Mouse (Mus musculus) heart, embryonic 13.5 days (tissue): ENCODE measurements around the gene Tcl1b5. TPM values are rescaled to one million over a fixed set of nuclear protein-coding genes. Genes with fewer than 3 reads are reported as not detected.
"Not testable (repeated sequence)": the region's sequence is repeated elsewhere in the genome, so short reads cannot be mapped to it uniquely, and the experiment has no call there.

Experiments
- ATAC-seq: fragments of 200-750 bp; cut with Nextera tagmentation; 2 replicates; pipeline ENCODE4 v1.8.0; 2017; ENCODE audit warnings: moderate TSS enrichment; ENCODE audit not compliant: insufficient number of reproducible peaks, low FRiP score, low TSS enrichment; ENCODE audit errors: extremely low read depth
- H3K27ac ChIP-seq: fragments of 300-500 bp; sonication (generic); replicated peaks from 2 replicates; pipeline ENCODE4 v1.5.1; 2015; ENCODE audit warnings: moderate library complexity, mild to moderate bottlenecking, inconsistent platforms
- H3K27me3 ChIP-seq: fragments of 300-500 bp; sonication (generic); replicated peaks from 2 replicates; pipeline ENCODE4 v1.6.1; 2015; ENCODE audit warnings: mild to moderate bottlenecking, inconsistent platforms
- H3K36me3 ChIP-seq: fragments of 300-500 bp; sonication (generic); 2 replicates; pipeline ENCODE4 v1.6.1; 2015; ENCODE audit warnings: mild to moderate bottlenecking, inconsistent platforms
- H3K4me1 ChIP-seq: fragments of 300-500 bp; sonication (generic); 2 replicates; pipeline ENCODE4 v1.6.1; 2015; ENCODE audit warnings: inconsistent platforms
- H3K4me2 ChIP-seq: fragments of 300-500 bp; sonication (generic); 2 replicates; pipeline ENCODE4 v1.6.1; 2015; ENCODE audit warnings: inconsistent platforms, mild to moderate bottlenecking, moderate library complexity
- H3K4me3 ChIP-seq: fragments of 300-500 bp; sonication (generic); 2 replicates; pipeline ENCODE4 v1.5.1; 2015; ENCODE audit warnings: moderate library complexity, mild to moderate bottlenecking, inconsistent platforms
- H3K9ac ChIP-seq: fragments of 300-500 bp; sonication (generic); 2 replicates; pipeline ENCODE4 v1.6.1; 2015; ENCODE audit warnings: inconsistent platforms, mild to moderate bottlenecking, moderate library complexity
- H3K9me3 ChIP-seq: fragments of 300-500 bp; sonication (generic); 2 replicates; pipeline ENCODE4 v1.6.1; 2016; ENCODE audit warnings: inconsistent platforms
- WGBS: fragments of 180-500 bp; shearing (Covaris S2); methylation state at CpG from one replicate; pipeline ENCODE4 v1.1.7; 2015; ENCODE audit warnings: mixed read lengths; 5-methylcytosine and 5-hydroxymethylcytosine counted together
- polyA plus RNA-seq: library from polyadenylated mRNA; unstranded; fragments of >200 nt; fragmentation: Nextera tagmentation; extraction: Ambion mirVana; gene quantifications from 2 replicates; pipeline ENCODE4 v1.2.1, GENCODE M21; 2015

The Tcl1b5 gene
- polyA plus RNA-seq, 1 experiment from 2014 or later = not detected

DNA sequence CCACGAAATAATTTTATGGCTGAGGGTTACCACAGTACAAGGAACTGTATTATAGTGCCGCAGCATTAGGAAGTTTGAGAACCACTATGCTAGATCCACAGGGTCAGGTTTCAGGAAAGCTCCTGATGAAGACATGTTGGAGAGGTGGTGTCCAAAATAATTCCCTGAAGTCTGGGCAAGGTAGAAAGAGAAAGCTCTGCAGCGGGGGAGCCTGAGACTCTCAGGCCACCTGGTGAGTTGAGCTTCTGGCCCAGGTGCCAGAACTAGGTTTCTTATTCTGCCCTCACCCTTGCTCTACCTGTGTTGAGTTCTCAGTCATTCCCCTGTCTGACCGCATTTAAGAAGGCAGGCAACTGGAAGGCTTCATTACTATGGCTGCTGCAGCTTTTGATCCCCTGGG, 16.8 kb upstream of the Tcl1b5 start, which contains the start of gene Tcl1b1:
Gene Tcl1b1 (plus strand): TSS at position 301 of the 400 bp plus-strand sequence.
- Histone ChIP-seq H3K4me1 (no peaks in the 10 kb centered on the region), H3K9ac (no peak within 1 kb of the TSS), H3K4me3 (no peak within 1 kb of the TSS), H3K27me3 (no peaks in the 10 kb centered on the region), H3K27ac (no peak within 1 kb of the TSS), H3K4me2 (no peak within 1 kb of the TSS), H3K36me3 (no peaks in the 10 kb centered on the region), H3K9me3 (no peaks in the 10 kb centered on the region)
- no peak for ATAC-seq
- 71% methylated on average over 4 of the region's 4 CpGs for WGBS

DNA sequence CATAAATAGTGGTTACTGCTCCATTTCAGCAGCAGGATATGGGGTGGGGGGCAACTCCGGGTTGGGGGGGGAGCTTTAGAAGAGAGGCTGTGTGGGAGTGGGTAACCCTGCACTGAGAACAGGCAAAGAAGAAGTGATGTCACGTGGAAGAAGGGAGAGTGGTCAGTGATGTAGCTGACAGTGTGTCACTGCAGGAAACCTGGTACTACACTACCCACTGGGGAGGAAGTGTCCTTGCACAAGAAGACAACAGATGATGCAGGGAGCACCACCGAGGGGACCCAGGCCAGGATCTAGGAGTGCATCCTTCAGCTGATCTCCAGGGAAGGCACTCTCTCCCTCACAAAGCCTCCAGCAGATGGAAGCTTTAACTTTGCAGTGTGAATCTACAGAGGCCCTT, 9.4 kb upstream of the Tcl1b5 start:
- WGBS = 60% methylated on average over 3 of the region's 3 CpGs
- H3K4me2 ChIP-seq = no peak overlapping the region
- no peak for ATAC-seq

DNA sequence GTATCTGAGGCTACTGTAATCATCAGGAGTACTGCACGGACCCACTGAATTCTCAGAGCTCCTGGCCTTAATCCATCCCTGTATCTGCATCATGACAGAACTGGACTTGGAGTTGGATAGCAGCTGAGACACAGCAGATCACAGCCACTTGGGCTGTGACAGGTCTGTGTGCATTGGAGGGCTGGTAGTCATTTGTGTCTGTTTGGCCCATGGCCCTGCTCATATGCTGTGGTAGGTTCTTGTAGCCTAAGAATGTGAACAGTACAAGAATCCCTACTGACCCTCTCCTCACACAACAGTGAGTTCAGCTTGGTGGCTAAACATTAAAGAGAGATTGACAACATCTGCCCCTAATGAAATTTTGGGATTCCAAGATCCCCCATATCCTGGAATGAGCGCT, 2.8 kb upstream of the Tcl1b5 start:
- ATAC-seq = no peak
- Histone ChIP-seq H3K27me3 (no peaks in the 10 kb centered on the region), H3K9me3 (no peaks in the 10 kb centered on the region), H3K27ac (no peak overlapping the region), H3K36me3 (no peaks in the 10 kb centered on the region), H3K4me2 (no peak overlapping the region), H3K4me3 (no peak overlapping the region), H3K4me1 (no peaks in the 10 kb centered on the region), H3K9ac (no peak overlapping the region)
- WGBS = 58% methylated on average over 2 of the region's 2 CpGs

More for the DNA sequence above, 9.4 kb upstream of the Tcl1b5 start:
- no peak overlapping the region for H3K4me3 ChIP-seq
- no peak overlapping the region for H3K27ac ChIP-seq
- H3K9me3 ChIP-seq = no peaks in the 10 kb centered on the region
- no peaks in the 10 kb centered on the region for H3K36me3 ChIP-seq
- no peaks in the 10 kb centered on the region for H3K27me3 ChIP-seq
- no peak overlapping the region for H3K9ac ChIP-seq
- H3K4me1 ChIP-seq = no peaks in the 10 kb centered on the region

GRCm38 (mm10) chr12:105174318-105174717, 1.8 kb upstream of the Tcl1b5 start:
- H3K4me1 ChIP-seq, H3K4me2 ChIP-seq, H3K36me3 ChIP-seq, ATAC-seq, H3K4me3 ChIP-seq, H3K9me3 ChIP-seq, H3K27me3 ChIP-seq, H3K27ac ChIP-seq, H3K9ac ChIP-seq: not testable (repeated sequence)
- 21% methylated on average over 2 of the region's 2 CpGs for WGBS

- not testable (repeated sequence) for ATAC-seq, H3K4me1 ChIP-seq, H3K4me2 ChIP-seq, H3K9ac ChIP-seq, H3K36me3 ChIP-seq, H3K27ac ChIP-seq, H3K4me3 ChIP-seq, H3K9me3 ChIP-seq, H3K27me3 ChIP-seq
- WGBS = 60% methylated on average over 4 of the region's 4 CpGs
Measured at GRCm38 (mm10) chr12:105181040-105181644, 5.0 kb downstream of the Tcl1b5 start.

DNA sequence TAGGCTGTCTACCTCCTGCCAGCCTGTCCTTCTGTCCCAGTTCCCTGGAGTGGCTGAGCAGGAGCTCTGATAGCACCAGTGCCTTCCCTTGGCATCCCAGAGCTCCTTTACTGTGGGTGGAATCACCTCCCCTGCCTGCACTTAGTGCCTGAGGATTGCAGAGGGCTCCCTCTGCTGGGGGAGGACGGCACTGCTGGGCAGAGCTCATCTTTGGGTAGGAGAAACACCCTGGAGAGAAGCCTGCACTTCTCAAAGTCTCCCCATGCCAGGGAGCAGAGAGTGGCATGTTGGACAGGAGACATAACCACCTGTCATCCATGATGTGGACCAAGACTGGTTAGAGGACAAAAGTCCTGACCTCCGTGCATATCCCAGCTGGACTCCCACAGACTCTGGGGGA, 12.8 kb downstream of the Tcl1b5 start:
- H3K9me3 ChIP-seq, H3K9ac ChIP-seq, H3K4me1 ChIP-seq, H3K27ac ChIP-seq, H3K36me3 ChIP-seq, H3K4me3 ChIP-seq, ATAC-seq, H3K4me2 ChIP-seq, H3K27me3 ChIP-seq: not testable (repeated sequence)
- WGBS = 39% methylated on average over 2 of the region's 2 CpGs

- H3K9ac ChIP-seq, H3K4me2 ChIP-seq, H3K27ac ChIP-seq, H3K9me3 ChIP-seq, H3K4me1 ChIP-seq, H3K36me3 ChIP-seq, ATAC-seq, H3K27me3 ChIP-seq, H3K4me3 ChIP-seq: not testable (repeated sequence)
- 85% methylated on average over 6 of the region's 6 CpGs for WGBS
Measured at GRCm38 (mm10) chr12:105190743-105191142, 14.6 kb downstream of the Tcl1b5 start, which contains the start of gene Tcl1b3. TSS of gene Tcl1b3 (plus strand) at chr12:105191043.

- not testable (repeated sequence) for H3K27me3 ChIP-seq, H3K9ac ChIP-seq, ATAC-seq, H3K4me1 ChIP-seq, H3K36me3 ChIP-seq, H3K9me3 ChIP-seq, H3K27ac ChIP-seq, H3K4me3 ChIP-seq, H3K4me2 ChIP-seq
- 60% methylated on average over 7 of the region's 7 CpGs for WGBS
Measured at GRCm38 (mm10) chr12:105199684-105200497, 23.7 kb downstream of the Tcl1b5 start.

GRCm38 (mm10) chr12:105201657-105202056, 25.5 kb downstream of the Tcl1b5 start, which contains the start of gene Tcl1b4:
TSS of gene Tcl1b4 (plus strand) at chr12:105201957.
- H3K9me3 ChIP-seq, H3K27ac ChIP-seq, H3K36me3 ChIP-seq, H3K4me2 ChIP-seq, H3K27me3 ChIP-seq, H3K9ac ChIP-seq, H3K4me3 ChIP-seq, H3K4me1 ChIP-seq, ATAC-seq: not testable (repeated sequence)
- WGBS = 52% methylated on average over 1 of the region's 1 CpGs

- 25% methylated on average over 1 of the region's 1 CpGs for WGBS
- H3K4me2 ChIP-seq = no peak overlapping the region
- H3K4me3 ChIP-seq = no peak overlapping the region
- no peak overlapping the region for H3K27ac ChIP-seq
- no peaks in the 10 kb centered on the region for H3K36me3 ChIP-seq
- ATAC-seq = no peak
- no peaks in the 10 kb centered on the region for H3K4me1 ChIP-seq
- H3K27me3 ChIP-seq = no peaks in the 10 kb centered on the region
- no peaks in the 10 kb centered on the region for H3K9me3 ChIP-seq
- H3K9ac ChIP-seq = no peak overlapping the region
Measured at GRCm38 (mm10) chr12:105207071-105207470, 30.9 kb downstream of the Tcl1b5 start.

DNA sequence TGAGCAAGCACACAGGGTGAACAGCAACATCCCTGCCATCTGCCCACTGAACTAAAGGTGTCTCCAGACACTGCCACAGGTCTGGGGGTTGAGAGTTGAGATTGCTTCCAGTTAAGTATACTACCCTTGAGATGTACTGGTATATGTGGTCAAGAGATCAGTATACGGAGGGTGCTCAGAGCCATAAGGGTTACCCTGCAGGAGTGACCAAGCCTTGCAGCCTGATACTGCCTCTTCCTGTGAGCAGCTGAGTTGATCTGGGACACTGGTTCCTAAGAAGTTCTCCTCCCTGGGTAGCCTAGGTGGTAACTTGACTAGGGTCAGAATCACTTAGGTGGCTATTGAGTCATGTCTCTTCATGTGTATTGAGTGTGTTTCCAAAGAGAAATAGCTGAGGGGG, 32.3 kb downstream of the Tcl1b5 start:
- Histone ChIP-seq H3K4me3 (no peak overlapping the region), H3K36me3 (no peaks in the 10 kb centered on the region), H3K4me2 (no peak overlapping the region), H3K27me3 (no peaks in the 10 kb centered on the region), H3K9ac (no peak overlapping the region), H3K4me1 (no peaks in the 10 kb centered on the region), H3K27ac (no peak overlapping the region), H3K9me3 (no peaks in the 10 kb centered on the region)
- no peak for ATAC-seq
- 85% methylated on average over 1 of the region's 1 CpGs for WGBS

DNA sequence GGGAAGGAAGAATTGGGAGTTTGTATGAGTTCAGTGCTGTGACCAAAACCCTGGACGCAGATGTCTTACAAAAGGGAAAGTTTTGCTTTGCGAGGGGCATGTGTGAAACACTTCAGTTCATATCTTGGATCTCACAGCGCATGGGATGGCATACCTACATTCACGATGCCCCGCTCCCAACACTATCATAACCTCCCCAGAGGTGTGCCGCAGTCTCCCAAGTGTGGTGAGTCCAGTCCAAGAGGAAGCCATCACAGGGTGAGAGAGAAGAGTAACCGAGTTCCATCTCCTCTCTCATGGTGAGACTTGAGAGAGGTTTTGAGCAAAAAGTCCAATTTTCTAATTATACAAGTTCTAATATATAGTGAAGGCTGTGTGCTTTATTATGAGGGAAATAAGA, 33.1 kb downstream of the Tcl1b5 start:
- ATAC-seq = no peak

More for the DNA sequence above, 33.1 kb downstream of the Tcl1b5 start:
- no peak overlapping the region for H3K9ac ChIP-seq
- no peaks in the 10 kb centered on the region for H3K36me3 ChIP-seq
- no peaks in the 10 kb centered on the region for H3K27me3 ChIP-seq
- H3K27ac ChIP-seq = no peak overlapping the region
- no peak overlapping the region for H3K4me3 ChIP-seq
- no peaks in the 10 kb centered on the region for H3K9me3 ChIP-seq
- 86% methylated on average over 7 of the region's 7 CpGs for WGBS
- H3K4me2 ChIP-seq = no peak overlapping the region
- H3K4me1 ChIP-seq = no peaks in the 10 kb centered on the region
